Mouse (Mus musculus) heart, embryonic 14.5 days (tissue): ENCODE measurements around the gene Fads6. TPM values are rescaled to one million over a fixed set of nuclear protein-coding genes. Genes with fewer than 3 reads are reported as not detected.

Experiments used
- ATAC-seq: fragments of 200-750 bp; cut with Nextera tagmentation; 2 replicates; pipeline ENCODE4 v1.8.0; 2017; ENCODE audit warnings: low read depth, moderate TSS enrichment; ENCODE audit not compliant: insufficient number of reproducible peaks, insufficient read depth, low FRiP score
- H3K27ac ChIP-seq, 2 experiments: fragments of 200-500 bp in 1 of 2; fragments of 300-500 bp in 1 of 2; sonication (generic) in 1 of 2; replicated peaks in 1 of 2; 2 replicates each; pipeline ENCODE4 v1.5.1; 2012 to 2014; ENCODE audit warnings: low read depth in 2 of 2, low read length in 2 of 2, control low read depth in 1 of 2, mild to moderate bottlenecking in 1 of 2, mixed read lengths in 1 of 2; ENCODE audit not compliant: control insufficient read depth in 1 of 2, insufficient read depth in 1 of 2
- H3K27me3 ChIP-seq: fragments of 300-500 bp; sonication (generic); 2 replicates; pipeline ENCODE4 v1.6.1; 2014; ENCODE audit warnings: mild to moderate bottlenecking, low read length, control low read depth; ENCODE audit not compliant: control insufficient read depth, insufficient read depth
- H3K36me3 ChIP-seq: fragments of 300-500 bp; sonication (generic); 2 replicates; pipeline ENCODE4 v1.6.1; 2014; ENCODE audit warnings: mild to moderate bottlenecking, control low read depth, low read length, mixed read lengths; ENCODE audit not compliant: control insufficient read depth, insufficient read depth
- H3K4me1 ChIP-seq, 2 experiments: fragments of 200-500 bp in 1 of 2; fragments of 300-500 bp in 1 of 2; sonication (generic) in 1 of 2; 2 replicates each; pipeline ENCODE4 v1.6.1; 2012 to 2014; ENCODE audit warnings: low read length in 2 of 2, control low read depth in 1 of 2, mixed read lengths in 1 of 2; ENCODE audit not compliant: control insufficient read depth in 2 of 2, insufficient read depth in 2 of 2
- H3K4me2 ChIP-seq: fragments of 300-500 bp; sonication (generic); 2 replicates; pipeline ENCODE4 v1.6.1; 2014; ENCODE audit warnings: mild to moderate bottlenecking, low read length
- H3K4me3 ChIP-seq, 2 experiments: fragments of 200-500 bp in 1 of 2; fragments of 300-500 bp in 1 of 2; sonication (generic) in 1 of 2; 2 replicates each; pipeline ENCODE4 v1.5.1; 2012 to 2014; ENCODE audit warnings: low read length in 2 of 2, mild to moderate bottlenecking in 2 of 2, control low read depth in 1 of 2, low read depth in 1 of 2, moderate library complexity in 1 of 2; ENCODE audit not compliant: control insufficient read depth in 1 of 2, insufficient read depth in 1 of 2
- H3K9ac ChIP-seq: fragments of 300-500 bp; sonication (generic); 2 replicates; pipeline ENCODE4 v1.6.1; 2014; ENCODE audit warnings: mild to moderate bottlenecking, low read length
- H3K9me3 ChIP-seq: fragments of 300-500 bp; sonication (generic); 2 replicates; pipeline ENCODE4 v1.6.1; 2016; ENCODE audit warnings: low read length, control low read depth; ENCODE audit not compliant: control insufficient read depth
- WGBS: fragments of 180-500 bp; shearing (Covaris S2); extraction: QIAGEN DNeasy Blood & Tissue Kit; methylation state at CpG from one replicate; pipeline ENCODE4 v1.1.7; 2014; 5-methylcytosine and 5-hydroxymethylcytosine counted together
- polyA plus RNA-seq: library from polyadenylated mRNA; unstranded; fragments of >200 nt; fragmentation: Nextera tagmentation; extraction: Ambion mirVana; gene quantifications from 2 replicates; pipeline ENCODE4 v1.2.1, GENCODE M21; 2014

The Fads6 gene
- polyA plus RNA-seq, 1 experiment from 2014 or later = 1.2 TPM

- Histone ChIP-seq H3K4me1 (peaks cover 15% of the 10 kb centered on the region in 2 experiments), H3K36me3 (no peaks in the 10 kb centered on the region), H3K9ac (no peak overlapping the region), H3K27me3 (no peaks in the 10 kb centered on the region), H3K4me2 (no peak overlapping the region), H3K27ac (peak overlapping the region; percentile 36 to 57; a peak in 3 of 4 replicates), H3K4me3 (no peak overlapping the region), H3K9me3 (no peaks in the 10 kb centered on the region)
- 91% methylated on average over 1 of the region's 1 CpGs for WGBS
- no peak for ATAC-seq
Observed at GRCm38 (mm10) chr11:115290314-115290713, 7.1 kb downstream of the Fads6 start.

GRCm38 (mm10) chr11:115289885-115290284, 7.6 kb downstream of the Fads6 start:
- no peaks in the 10 kb centered on the region for H3K36me3 ChIP-seq
- no peaks in the 10 kb centered on the region for H3K27me3 ChIP-seq
- H3K4me3 ChIP-seq = no peak overlapping the region
- H3K9ac ChIP-seq = no peak overlapping the region
- ATAC-seq = no peak
- H3K4me1 ChIP-seq = peaks cover 15% of the 10 kb centered on the region in 2 experiments
- WGBS = 65% methylated on average over 8 of the region's 8 CpGs
- no peak overlapping the region for H3K4me2 ChIP-seq
- H3K9me3 ChIP-seq = no peaks in the 10 kb centered on the region
- H3K27ac ChIP-seq = no peak overlapping the region

- H3K9ac ChIP-seq = no peak overlapping the region
- 78% methylated on average over 2 of the region's 2 CpGs for WGBS
- no peak for ATAC-seq
- no peak overlapping the region for H3K27ac ChIP-seq
- no peaks in the 10 kb centered on the region for H3K36me3 ChIP-seq
- no peak overlapping the region for H3K4me3 ChIP-seq
- H3K9me3 ChIP-seq = no peaks in the 10 kb centered on the region
- H3K27me3 ChIP-seq = no peaks in the 10 kb centered on the region
- no peak overlapping the region for H3K4me2 ChIP-seq
- peaks cover 15% of the 10 kb centered on the region in 2 experiments for H3K4me1 ChIP-seq
Observed at GRCm38 (mm10) chr11:115288305-115288704, 9.2 kb downstream of the Fads6 start.

- WGBS = 85% methylated on average over 5 of the region's 5 CpGs
- Histone ChIP-seq H3K27ac (no peak overlapping the region), H3K9me3 (no peaks in the 10 kb centered on the region), H3K27me3 (no peaks in the 10 kb centered on the region), H3K4me1 (peaks cover 7 to 11% of the 10 kb centered on the region in 2 experiments), H3K36me3 (no peaks in the 10 kb centered on the region), H3K4me2 (no peak overlapping the region), H3K4me3 (no peak overlapping the region), H3K9ac (no peak overlapping the region)
- no peak for ATAC-seq
Observed at GRCm38 (mm10) chr11:115287386-115287785, 10.1 kb downstream of the Fads6 start.

- H3K4me2 ChIP-seq = no peak overlapping the region
- H3K27ac ChIP-seq = no peak overlapping the region
- H3K9ac ChIP-seq = no peak overlapping the region
- H3K4me1 ChIP-seq = peaks cover 6 to 9% of the 10 kb centered on the region in 2 experiments; a peak in 3 of 4 replicates
- H3K27me3 ChIP-seq = no peaks in the 10 kb centered on the region
- H3K9me3 ChIP-seq = no peaks in the 10 kb centered on the region
- ATAC-seq = no peak
- WGBS = 70% methylated on average over 19 of the region's 19 CpGs
- H3K4me3 ChIP-seq = no peak overlapping the region
- H3K36me3 ChIP-seq = no peaks in the 10 kb centered on the region
Observed at GRCm38 (mm10) chr11:115286201-115286993, 11.1 kb downstream of the Fads6 start.

GRCm38 (mm10) chr11:115285282-115285681, 12.2 kb downstream of the Fads6 start:
- no peak for ATAC-seq
- H3K36me3 ChIP-seq = no peaks in the 10 kb centered on the region
- H3K9ac ChIP-seq = no peak overlapping the region
- WGBS = 51% methylated on average over 4 of the region's 4 CpGs
- H3K4me2 ChIP-seq = no peak overlapping the region
- H3K27me3 ChIP-seq = no peaks in the 10 kb centered on the region
- no peaks in the 10 kb centered on the region for H3K9me3 ChIP-seq
- H3K4me1 ChIP-seq = peaks cover 0 to 5% of the 10 kb centered on the region in 2 experiments; a peak in 2 of 4 replicates
- H3K4me3 ChIP-seq = no peak overlapping the region
- no peak overlapping the region for H3K27ac ChIP-seq

- no peaks in the 10 kb centered on the region for H3K36me3 ChIP-seq
- H3K9me3 ChIP-seq = no peaks in the 10 kb centered on the region
- H3K4me1 ChIP-seq = peaks cover 0 to 5% of the 10 kb centered on the region in 2 experiments; a peak in 2 of 4 replicates
- WGBS = 81% methylated on average over 12 of the region's 12 CpGs
- H3K27me3 ChIP-seq = no peaks in the 10 kb centered on the region
- no peak overlapping the region for H3K4me2 ChIP-seq
- no peak overlapping the region for H3K27ac ChIP-seq
- no peak for ATAC-seq
- no peak overlapping the region for H3K9ac ChIP-seq
- no peak overlapping the region for H3K4me3 ChIP-seq
Observed at GRCm38 (mm10) chr11:115283891-115284620, 13.4 kb downstream of the Fads6 start.
